Mouse (Mus musculus) forebrain, embryonic 14.5 days (tissue): Measurements from ENCODE around the gene Paf1. TPM values are rescaled to one million over a fixed set of nuclear protein-coding genes. Genes with fewer than 3 reads are reported as not detected.
A peak's percentile ranks its signal among the peaks of the same experiment; 100 is the strongest.

Experiments used
- ATAC-seq: fragments of 200-750 bp; cut with Nextera tagmentation; 2 replicates; pipeline ENCODE4 v1.8.0; 2017; ENCODE audit warnings: mild to moderate bottlenecking, moderate library complexity
- DNase-seq: peaks from one replicate; pipeline ENCODE4 v3.0.0-alpha.2; 2015; ENCODE audit warnings: low spot score
- H3K27ac ChIP-seq: fragments of 300-500 bp; sonication (generic); 2 replicates; pipeline ENCODE4 v1.5.1; 2014; ENCODE audit warnings: low read depth, mild to moderate bottlenecking, control low read depth, low read length, moderate library complexity
- H3K27me3 ChIP-seq: fragments of 300-500 bp; sonication (generic); replicated peaks from 2 replicates; pipeline ENCODE4 v1.6.1; 2014; ENCODE audit warnings: low read length, control low read depth, mixed read lengths; ENCODE audit not compliant: control insufficient read depth, insufficient read depth
- H3K36me3 ChIP-seq: fragments of 300-500 bp; sonication (generic); 2 replicates; pipeline ENCODE4 v1.6.1; 2014; ENCODE audit warnings: low read length, control low read depth; ENCODE audit not compliant: control insufficient read depth, insufficient read depth
- H3K4me1 ChIP-seq: fragments of 300-500 bp; sonication (generic); 2 replicates; pipeline ENCODE4 v1.6.1; 2014; ENCODE audit warnings: antibody characterized with exemption, low read length, control low read depth; ENCODE audit not compliant: control insufficient read depth, insufficient read depth
- H3K4me2 ChIP-seq: fragments of 300-500 bp; sonication (generic); 2 replicates; pipeline ENCODE4 v1.6.1; 2014; ENCODE audit warnings: mild to moderate bottlenecking, control low read depth, low read length
- H3K4me3 ChIP-seq: fragments of 300-500 bp; sonication (generic); 2 replicates; pipeline ENCODE4 v1.5.1; 2014; ENCODE audit warnings: low read depth, low read length, control low read depth
- H3K9ac ChIP-seq: fragments of 300-500 bp; sonication (generic); 2 replicates; pipeline ENCODE4 v1.6.1; 2014; ENCODE audit warnings: mild to moderate bottlenecking, low read length, control low read depth, moderate library complexity
- H3K9me3 ChIP-seq: fragments of 300-500 bp; sonication (generic); replicated peaks from 2 replicates; pipeline ENCODE4 v1.6.1; 2016; ENCODE audit warnings: low read length, control low read depth, mixed read lengths; ENCODE audit not compliant: control insufficient read depth
- WGBS: fragments of 180-500 bp; shearing (Covaris S2); extraction: QIAGEN DNeasy Blood & Tissue Kit; methylation state at CpG from one replicate; pipeline ENCODE4 v1.1.7; 2014; 5-methylcytosine and 5-hydroxymethylcytosine counted together
- polyA plus RNA-seq: library from polyadenylated mRNA; unstranded; fragments of >200 nt; fragmentation: Nextera tagmentation; extraction: Ambion mirVana; gene quantifications from 2 replicates; pipeline ENCODE4 v1.2.1, GENCODE M21; 2014

The Paf1 gene
- polyA plus RNA-seq, 1 experiment from 2014 or later = 59.3 TPM

DNA sequence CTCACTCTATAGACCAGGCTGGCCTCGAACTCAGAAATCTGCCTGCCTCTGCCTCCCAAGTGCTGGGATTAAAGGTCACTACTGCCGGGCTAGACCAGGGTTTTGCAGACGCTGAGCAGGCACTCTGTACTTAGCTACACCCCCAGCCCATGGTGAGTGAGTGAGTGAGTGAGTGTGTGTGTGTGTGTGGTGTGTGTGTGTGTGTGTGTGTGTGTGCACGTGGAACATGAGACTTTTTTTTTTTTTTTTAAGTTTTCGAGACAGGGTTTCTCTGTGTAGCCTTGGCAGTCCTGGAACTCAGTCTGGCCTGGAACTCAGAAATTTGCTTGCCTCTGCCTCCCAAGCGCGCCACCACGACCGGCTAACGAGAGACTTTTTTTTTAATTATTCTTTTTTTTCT lies 18.1 kb upstream of the Paf1 start:
- H3K27ac ChIP-seq = no peak overlapping the region
- no peak overlapping the region for H3K9ac ChIP-seq
- H3K9me3 ChIP-seq = no peaks in the 10 kb centered on the region
- ATAC-seq (no peak), DNase-seq (no peak)
- no peak overlapping the region; the same call in 1 of the 2 replicates for H3K4me2 ChIP-seq
- H3K36me3 ChIP-seq = peaks cover 4% of the 10 kb centered on the region; the same call in 1 of the 2 replicates
- H3K4me1 ChIP-seq = peaks cover 31% of the 10 kb centered on the region
- H3K27me3 ChIP-seq = no peaks in the 10 kb centered on the region
- 82% methylated on average over 10 of the region's 10 CpGs for WGBS
- no peak overlapping the region for H3K4me3 ChIP-seq

DNA sequence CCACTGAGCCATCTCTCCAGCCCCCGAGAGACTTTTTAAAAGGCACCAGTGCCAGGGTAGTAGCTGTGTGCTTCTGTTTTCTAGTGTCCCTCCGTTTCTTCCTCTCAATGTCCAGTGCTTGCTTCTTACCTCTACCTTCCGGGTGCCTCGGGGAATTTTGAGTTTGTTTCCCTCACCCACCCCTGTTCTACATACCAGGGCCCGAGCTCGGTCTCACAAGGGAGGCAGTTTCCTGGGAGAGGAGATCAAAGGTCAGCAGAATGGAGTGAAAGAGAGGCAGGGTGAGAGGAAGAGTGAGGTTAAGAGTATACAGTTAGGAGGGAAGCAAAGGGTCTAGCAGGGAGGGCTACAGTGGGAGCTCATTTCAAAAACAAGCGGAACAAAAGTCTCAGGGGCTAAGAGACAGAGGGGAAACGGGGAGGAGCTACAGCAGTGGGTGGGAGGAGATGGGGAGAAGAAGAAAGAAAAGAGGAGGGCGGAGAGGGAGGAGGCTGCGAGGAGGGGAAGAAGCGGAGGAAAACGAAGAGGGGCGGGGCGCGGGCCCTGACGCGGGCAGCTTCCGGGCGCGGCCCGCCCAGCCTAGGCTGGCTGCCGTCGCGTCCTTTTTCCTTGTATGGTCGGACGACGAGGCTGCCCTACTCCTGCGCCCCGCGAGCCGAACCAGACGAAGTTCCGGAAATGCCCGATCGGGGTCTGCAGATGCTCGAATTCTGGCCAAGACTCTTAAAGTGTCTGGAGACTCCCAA lies 17.4 kb upstream of the Paf1 start:
- no peaks in the 10 kb centered on the region for H3K27me3 ChIP-seq
- ATAC-seq = peak; percentile 54
- peaks cover 27% of the 10 kb centered on the region for H3K4me1 ChIP-seq
- H3K4me3 ChIP-seq = peak overlapping the region; percentile 28
- peak overlapping the region; percentile 58 for H3K4me2 ChIP-seq
- H3K36me3 ChIP-seq = no peaks in the 10 kb centered on the region
- DNase-seq = peak; percentile 93
- H3K9me3 ChIP-seq = no peaks in the 10 kb centered on the region
- peak overlapping the region; percentile 79 for H3K27ac ChIP-seq
- H3K9ac ChIP-seq = peak overlapping the region; percentile 55
- WGBS = 1% methylated on average over 36 of the region's 36 CpGs

DNA sequence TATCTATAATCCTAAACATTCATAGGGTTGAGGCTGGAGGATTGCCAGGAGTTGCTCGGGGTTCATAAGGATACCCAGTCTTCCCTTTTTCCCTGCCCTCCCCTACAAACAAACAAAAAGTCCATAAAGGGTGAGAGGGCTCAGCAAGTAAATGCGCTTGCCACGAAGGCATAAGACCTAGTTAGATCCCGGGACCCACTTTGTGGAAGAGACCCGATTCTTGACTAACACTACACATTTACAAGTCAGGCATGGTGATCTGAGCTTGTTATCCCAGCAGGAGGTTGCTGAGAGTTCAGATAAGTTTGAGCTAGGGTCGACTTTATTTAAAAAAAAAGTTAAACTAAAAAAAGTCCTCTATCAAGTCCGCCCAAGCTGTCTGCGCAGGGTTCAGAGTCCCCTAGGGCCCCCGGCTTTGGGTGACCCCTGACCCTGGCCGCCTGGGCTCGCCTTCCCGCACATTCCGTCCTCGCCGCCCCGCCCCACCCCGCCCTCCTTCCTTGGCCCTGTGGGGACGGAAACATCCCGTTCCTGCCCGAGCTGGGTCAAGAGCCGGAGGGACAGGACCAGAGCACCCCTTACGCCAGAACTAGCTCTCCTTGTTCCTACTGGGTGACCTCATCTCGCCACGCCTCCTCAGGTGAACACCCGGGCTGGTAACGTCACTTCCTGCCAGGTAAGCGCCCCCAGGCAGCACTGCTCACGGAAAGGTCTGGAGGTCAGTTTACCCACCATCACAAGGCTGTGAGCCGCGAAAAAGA lies 16.6 kb upstream of the Paf1 start:
- peak overlapping the region; percentile 58 for H3K4me2 ChIP-seq
- peak overlapping the region; percentile 28 for H3K4me3 ChIP-seq
- peak overlapping the region; percentile 55 for H3K9ac ChIP-seq
- WGBS = 8% methylated on average over 30 of the region's 30 CpGs
- H3K36me3 ChIP-seq = no peaks in the 10 kb centered on the region
- no peak for ATAC-seq
- H3K4me1 ChIP-seq = peaks cover 25% of the 10 kb centered on the region
- DNase-seq = no peak
- no peaks in the 10 kb centered on the region for H3K27me3 ChIP-seq
- peak overlapping the region; percentile 79 for H3K27ac ChIP-seq
- H3K9me3 ChIP-seq = no peaks in the 10 kb centered on the region

DNA sequence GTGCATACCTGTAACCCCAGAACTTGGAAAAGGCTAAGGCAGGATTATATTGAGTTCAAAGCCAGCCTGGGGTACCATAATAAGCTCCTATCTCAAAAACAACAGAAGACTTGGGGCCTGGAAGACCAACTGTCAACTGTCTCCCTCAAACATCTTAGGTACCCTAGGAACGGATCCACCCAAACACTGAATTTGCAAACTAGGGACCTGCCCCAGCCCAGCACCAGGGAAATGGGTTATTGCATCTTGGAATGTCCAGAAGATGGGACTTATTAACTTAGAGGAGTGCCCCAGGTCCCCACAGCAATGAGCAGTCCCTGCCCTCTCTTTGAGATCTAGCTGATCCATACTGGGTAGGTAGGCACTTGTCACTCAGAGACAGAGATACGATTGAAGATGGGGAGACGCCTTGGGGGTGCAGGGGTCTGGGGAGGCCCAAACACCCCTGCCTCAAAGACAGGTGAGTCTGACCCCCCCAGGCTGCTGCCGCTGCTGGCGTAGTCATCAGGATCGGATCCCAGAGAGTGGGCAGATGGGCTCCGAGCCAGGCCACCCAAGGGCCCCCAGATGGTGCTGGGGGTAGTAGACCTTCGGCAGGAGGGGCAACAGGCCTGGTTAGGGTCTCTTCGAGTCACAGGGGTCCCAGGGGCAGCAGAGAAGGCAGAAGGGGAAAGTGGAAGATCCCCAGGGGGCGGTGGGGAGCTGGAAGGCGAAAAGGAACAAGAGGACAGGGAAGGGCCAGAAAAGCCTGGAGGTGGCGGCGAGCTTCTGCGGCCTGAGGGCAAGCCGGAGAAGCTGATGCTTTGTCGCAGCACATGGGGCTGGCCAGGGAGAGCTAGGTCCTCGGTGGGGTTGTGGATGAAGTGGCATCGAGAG lies 15.3 kb upstream of the Paf1 start:
- Histone ChIP-seq H3K36me3 (no peaks in the 10 kb centered on the region), H3K9ac (0 out of 2 replicates have a peak overlapping the region, but pooled peaks have one; percentile 3), H3K4me2 (peak overlapping the region; percentile 81; the same call in 1 of the 2 replicates), H3K4me1 (peaks cover 33% of the 10 kb centered on the region), H3K27me3 (no peaks in the 10 kb centered on the region), H3K4me3 (peak overlapping the region; percentile 51), H3K9me3 (no peaks in the 10 kb centered on the region), H3K27ac (no peak overlapping the region)
- ATAC-seq (no peak), DNase-seq (no peak)
- WGBS = 79% methylated on average over 18 of the region's 18 CpGs

DNA sequence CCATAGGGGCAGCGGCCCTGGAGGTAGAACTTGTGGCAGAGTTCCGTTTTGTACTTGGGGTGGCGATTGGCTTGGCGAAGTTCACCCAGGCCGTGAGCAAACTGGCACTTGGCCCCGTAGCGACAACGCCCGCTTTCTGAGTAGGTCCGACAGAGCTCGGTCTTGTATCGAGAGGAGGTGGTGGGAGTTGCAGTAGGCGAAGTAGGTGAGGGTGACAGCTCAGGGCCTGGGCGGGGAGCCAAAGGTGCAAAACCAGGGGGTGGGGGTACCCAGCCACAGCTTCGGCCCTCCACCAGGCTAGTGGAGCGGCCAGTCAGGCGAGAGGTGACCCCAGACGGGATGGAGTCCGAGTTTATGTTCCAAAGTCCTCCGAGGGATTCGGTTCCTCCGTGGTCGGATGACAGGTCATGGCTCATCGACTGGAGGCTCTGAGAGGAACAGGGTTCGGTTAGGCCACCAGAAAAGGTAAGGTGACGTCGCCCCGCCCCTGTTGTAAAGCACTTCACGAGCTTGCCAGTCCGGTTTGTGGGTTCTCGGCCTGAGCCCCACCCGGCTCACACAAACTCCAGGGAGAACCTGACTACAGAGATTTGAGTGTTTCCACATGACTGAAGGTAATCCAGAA lies 14.6 kb upstream of the Paf1 start:
- Histone ChIP-seq H3K27me3 (no peaks in the 10 kb centered on the region), H3K9ac (peak overlapping the region; percentile 74), H3K9me3 (no peaks in the 10 kb centered on the region), H3K4me2 (peak overlapping the region; percentile 81), H3K4me3 (peak overlapping the region; percentile 51), H3K36me3 (no peaks in the 10 kb centered on the region), H3K4me1 (peaks cover 33% of the 10 kb centered on the region), H3K27ac (no peak overlapping the region)
- DNase-seq = no peak
- WGBS = 57% methylated on average over 32 of the region's 32 CpGs
- ATAC-seq = no peak

DNA sequence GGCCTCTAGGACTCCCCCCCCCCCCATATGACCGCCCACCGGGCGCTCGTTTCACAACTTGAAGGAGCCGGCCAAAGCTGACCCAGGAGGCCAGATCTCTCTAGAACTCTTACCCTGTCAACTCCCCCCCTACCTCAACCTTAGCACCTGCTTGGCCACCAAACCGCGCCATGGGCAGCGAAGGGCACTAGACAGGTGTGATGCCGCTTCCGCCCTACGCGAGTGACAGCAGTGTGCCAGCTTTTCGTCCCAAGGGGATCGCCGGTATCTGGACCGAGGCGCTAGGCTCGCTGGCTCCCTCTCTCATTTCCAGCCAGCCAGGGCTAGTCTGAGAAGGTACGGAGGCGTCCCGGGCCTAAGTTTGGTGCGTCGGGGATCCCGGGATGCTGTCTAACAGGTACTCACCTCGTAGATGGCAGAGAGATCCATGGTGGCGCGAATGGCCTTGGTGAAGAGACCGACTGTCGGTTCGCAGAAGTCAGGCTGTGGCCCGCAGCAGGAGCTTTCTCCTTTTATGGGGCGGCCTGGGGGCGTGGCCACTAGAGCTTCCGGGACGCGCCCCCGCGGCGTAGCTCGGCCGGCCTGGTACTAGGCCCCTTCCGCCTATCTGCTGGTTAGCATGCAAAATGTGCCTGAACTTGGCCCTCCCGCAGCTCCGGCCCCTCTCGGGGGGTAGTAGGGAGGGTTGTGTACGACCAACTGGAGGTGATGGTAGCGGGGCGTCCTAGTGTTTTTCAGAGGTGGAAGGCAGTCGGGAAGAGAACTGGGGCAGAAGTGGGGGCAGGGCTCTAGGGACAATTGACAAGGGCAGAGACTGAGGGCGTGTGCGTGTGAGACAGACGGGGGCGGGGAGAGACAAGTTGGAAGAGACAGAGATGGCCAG lies 13.7 kb upstream of the Paf1 start:
- peak overlapping the region; percentile 74 for H3K9ac ChIP-seq
- peak overlapping the region; percentile 51 for H3K4me3 ChIP-seq
- DNase-seq = peak; percentile 86
- H3K27me3 ChIP-seq = no peaks in the 10 kb centered on the region
- 1% methylated on average over 53 of the region's 53 CpGs for WGBS
- H3K4me2 ChIP-seq = peak overlapping the region; percentile 81
- no peaks in the 10 kb centered on the region for H3K9me3 ChIP-seq
- peak; percentile 64 for ATAC-seq
- peaks cover 33% of the 10 kb centered on the region for H3K4me1 ChIP-seq
- H3K27ac ChIP-seq = peak overlapping the region; percentile 58
- H3K36me3 ChIP-seq = no peaks in the 10 kb centered on the region

DNA sequence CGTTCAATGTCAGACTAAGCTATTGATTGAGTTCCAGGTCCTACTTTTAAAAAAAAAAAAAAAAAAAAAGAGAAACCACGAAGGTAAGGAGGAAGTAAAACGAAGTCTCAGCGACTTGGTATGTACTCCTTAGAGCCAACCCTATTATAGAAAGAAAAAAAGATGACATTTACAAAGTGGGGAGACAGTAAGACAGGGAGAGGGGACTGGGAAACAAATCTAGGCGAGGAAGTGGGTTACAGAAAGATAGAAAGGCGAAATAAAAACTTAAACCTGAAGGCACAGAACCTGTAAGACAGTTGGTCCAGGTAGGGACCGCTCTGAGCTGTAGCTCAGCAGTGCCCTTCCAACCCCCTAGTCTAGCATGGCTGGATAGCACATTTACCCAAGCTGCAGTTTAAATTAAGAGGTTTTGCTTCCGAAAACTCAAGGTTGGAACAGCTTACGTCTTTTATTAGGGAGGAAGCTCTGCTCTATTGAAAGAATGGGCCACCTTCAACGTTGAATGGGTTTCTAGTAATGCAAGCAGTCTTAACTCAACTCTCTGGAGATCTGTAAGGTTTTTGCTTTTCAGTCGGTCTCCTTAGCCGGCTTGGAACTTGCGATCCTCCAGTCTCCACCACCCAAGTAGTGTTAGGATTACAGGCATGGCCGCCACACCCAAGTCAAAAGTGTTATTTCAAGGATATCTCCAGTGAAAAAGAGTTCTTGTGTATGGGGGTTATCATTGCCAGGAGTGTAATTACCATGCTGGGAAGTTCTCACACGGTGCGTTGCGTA lies 12.3 kb upstream of the Paf1 start, which contains the start of gene Zfp36:
Gene Zfp36 (minus strand): TSS at position 17 of the 780 bp plus-strand sequence.
- no peak for ATAC-seq
- Histone ChIP-seq H3K4me1 (peaks cover 33% of the 10 kb centered on the region), H3K36me3 (peaks cover 5% of the 10 kb centered on the region; the same call in 1 of the 2 replicates), H3K27me3 (no peaks in the 10 kb centered on the region), H3K9me3 (no peaks in the 10 kb centered on the region), H3K27ac (peak within 1 kb of the TSS; percentile 58), H3K4me2 (peak within 1 kb of the TSS; percentile 81), H3K4me3 (peak within 1 kb of the TSS; percentile 51), H3K9ac (peak within 1 kb of the TSS; percentile 74)
- DNase-seq = no peak
- 57% methylated on average over 17 of the region's 17 CpGs for WGBS
